Mouse (Mus musculus) testis, adult 2 months (tissue): Measurements from ENCODE around the gene Fnip2.

Experiments
- CTCF ChIP-seq: fragments of 200-500 bp; IDR thresholded peaks from 2 replicates; pipeline ENCODE4 v1.5.1; 2012; ENCODE audit warnings: low read depth, mild to moderate bottlenecking, inconsistent platforms, low read length, moderate library complexity; ENCODE audit not compliant: control insufficient read depth, insufficient read depth, insufficient replicate concordance
- POLR2A ChIP-seq: fragments of 200-500 bp; IDR thresholded peaks from 2 replicates; pipeline ENCODE4 v1.6.1; 2012; ENCODE audit warnings: low read depth, mild to moderate bottlenecking, inconsistent platforms, low read length, moderate library complexity; ENCODE audit not compliant: control insufficient read depth

DNA sequence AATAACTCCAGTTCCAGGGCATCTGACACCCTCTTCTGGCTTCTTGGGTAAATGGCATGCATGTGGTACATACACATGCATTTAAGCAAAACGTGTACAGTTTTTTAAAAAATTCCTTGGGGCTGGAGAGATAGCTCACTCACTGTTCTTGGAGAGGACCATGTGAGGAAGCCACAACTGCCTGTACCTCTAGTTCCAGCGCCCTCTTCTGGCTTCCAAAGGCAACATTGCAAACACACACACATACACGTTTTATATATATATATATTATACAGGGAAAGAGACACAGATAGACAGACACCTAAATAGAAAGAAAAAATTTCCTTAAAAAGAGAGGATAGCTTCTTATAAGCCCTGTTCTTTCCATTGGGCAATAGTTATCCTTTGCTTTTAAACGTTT, 123.7 kb downstream of the Fnip2 start:
- TF ChIP-seq POLR2A (no peak), CTCF (no peak)
